Mouse (Mus musculus) lung, embryonic 15.5 days (tissue): ENCODE measurements around the gene Car1. TPM values are rescaled to one million over a fixed set of nuclear protein-coding genes. Genes with fewer than 3 reads are reported as not detected.
"Not testable (repeated sequence)": the region's sequence is repeated elsewhere in the genome, so short reads cannot be mapped to it uniquely, and the experiment has no call there.

Source experiments
- ATAC-seq: fragments of 200-750 bp; cut with Nextera tagmentation; 2 replicates; pipeline ENCODE4 v1.8.0; 2017; ENCODE audit warnings: moderate number of reproducible peaks, borderline replicate concordance; ENCODE audit not compliant: low FRiP score, low TSS enrichment; ENCODE audit errors: extremely low read depth
- H3K27ac ChIP-seq: fragments of 300-500 bp; sonication (generic); 2 replicates; pipeline ENCODE4 v1.5.1; 2015; ENCODE audit warnings: moderate library complexity, mild to moderate bottlenecking, inconsistent platforms
- H3K27me3 ChIP-seq: fragments of 300-500 bp; sonication (generic); 2 replicates; pipeline ENCODE4 v1.6.1; 2015; ENCODE audit warnings: inconsistent platforms
- H3K36me3 ChIP-seq: fragments of 300-500 bp; sonication (generic); 2 replicates; pipeline ENCODE4 v1.6.1; 2015; ENCODE audit warnings: inconsistent platforms
- H3K4me1 ChIP-seq: fragments of 300-500 bp; sonication (generic); 2 replicates; pipeline ENCODE4 v1.6.1; 2015; ENCODE audit warnings: inconsistent platforms
- H3K4me2 ChIP-seq: fragments of 300-500 bp; sonication (generic); 2 replicates; pipeline ENCODE4 v1.6.1; 2015; ENCODE audit warnings: inconsistent platforms, mild to moderate bottlenecking, moderate library complexity
- H3K4me3 ChIP-seq: fragments of 300-500 bp; sonication (generic); 2 replicates; pipeline ENCODE4 v1.5.1; 2015; ENCODE audit warnings: mild to moderate bottlenecking, inconsistent platforms
- H3K9ac ChIP-seq: fragments of 300-500 bp; sonication (generic); 2 replicates; pipeline ENCODE4 v1.6.1; 2015; ENCODE audit warnings: inconsistent platforms
- H3K9me3 ChIP-seq: fragments of 300-500 bp; sonication (generic); 2 replicates; pipeline ENCODE4 v1.6.1; 2016; ENCODE audit warnings: inconsistent platforms
- WGBS: fragments of 180-500 bp; shearing (Covaris S2); methylation state at CpG from one replicate; pipeline ENCODE4 v1.1.7; 2015; 5-methylcytosine and 5-hydroxymethylcytosine counted together
- polyA plus RNA-seq: library from polyadenylated mRNA; unstranded; fragments of >200 nt; fragmentation: Nextera tagmentation; extraction: Ambion mirVana; gene quantifications from 2 replicates; pipeline ENCODE4 v1.2.1, GENCODE M21; 2015

Car1 gene
- polyA plus RNA-seq, 1 experiment from 2014 or later = 0.21 TPM

DNA sequence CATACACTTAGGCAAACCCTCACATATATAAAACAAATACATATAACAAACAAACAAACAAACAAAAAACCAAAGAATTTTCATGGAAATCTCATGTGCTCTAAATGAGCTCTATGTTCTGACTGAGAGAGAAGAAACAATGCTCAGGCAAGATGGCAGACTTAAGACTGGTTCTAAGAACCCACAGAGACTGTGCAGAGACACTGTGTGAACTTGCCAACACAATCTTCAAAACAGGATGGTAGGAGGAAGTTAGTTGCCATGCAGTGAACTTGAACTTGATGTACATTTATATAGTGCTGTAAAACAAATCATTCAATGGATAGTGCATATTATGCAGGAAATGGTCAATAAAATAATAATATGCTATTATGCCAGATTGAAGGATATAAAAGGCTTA is 1.5 kb downstream of the Car1 start:
- Histone ChIP-seq H3K36me3 (no peaks in the 10 kb centered on the region), H3K27me3 (no peaks in the 10 kb centered on the region), H3K4me3 (no peak overlapping the region), H3K4me1 (no peaks in the 10 kb centered on the region), H3K9ac (no peak overlapping the region), H3K9me3 (no peaks in the 10 kb centered on the region), H3K4me2 (no peak overlapping the region), H3K27ac (no peak overlapping the region)
- no peak for ATAC-seq

DNA sequence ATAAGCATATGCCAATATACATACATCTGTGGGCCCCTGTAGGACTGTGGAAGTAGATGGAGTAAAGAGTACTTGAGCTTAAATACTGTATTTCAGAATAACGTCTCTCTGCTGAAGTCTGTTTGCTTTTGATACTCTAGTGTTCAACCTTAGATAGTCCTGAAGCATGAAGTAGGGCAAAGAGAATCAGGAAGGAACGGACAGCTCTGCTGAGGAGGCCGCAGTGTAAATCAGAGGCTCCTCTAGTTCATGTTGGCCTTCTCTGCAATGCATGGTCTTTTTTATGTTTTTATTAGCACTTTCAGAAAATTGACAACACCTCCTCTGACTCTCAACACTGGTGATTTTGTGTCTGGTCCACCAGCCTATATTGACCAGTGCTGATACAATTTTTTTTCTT is 2.2 kb downstream of the Car1 start:
- H3K9ac ChIP-seq = no peak overlapping the region
- ATAC-seq = no peak
- no peak overlapping the region for H3K27ac ChIP-seq
- no peaks in the 10 kb centered on the region for H3K36me3 ChIP-seq
- no peak overlapping the region for H3K4me2 ChIP-seq
- 70% methylated on average over 3 of the region's 3 CpGs for WGBS
- H3K4me1 ChIP-seq = no peaks in the 10 kb centered on the region
- no peaks in the 10 kb centered on the region for H3K9me3 ChIP-seq
- H3K27me3 ChIP-seq = no peaks in the 10 kb centered on the region
- no peak overlapping the region for H3K4me3 ChIP-seq

DNA sequence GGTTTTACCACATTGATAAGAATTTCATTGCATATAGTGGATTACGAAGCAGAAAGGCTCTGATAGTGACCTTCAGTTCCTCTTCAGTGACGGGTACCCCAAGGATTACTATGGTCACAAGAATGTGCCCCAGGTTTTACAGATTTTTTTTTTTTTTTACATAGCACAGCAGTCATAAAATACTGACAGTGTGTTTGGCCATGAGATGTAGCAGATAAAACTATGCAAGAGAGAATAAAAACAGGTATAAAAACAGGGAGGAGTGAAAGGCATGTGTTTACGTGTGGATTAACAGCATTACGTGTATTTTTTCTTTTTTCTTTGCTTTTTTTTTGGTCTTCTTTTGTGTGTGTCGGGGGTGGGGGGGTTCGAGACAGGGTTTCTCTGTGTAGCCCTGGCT is 3.3 kb downstream of the Car1 start:
- no peaks in the 10 kb centered on the region for H3K27me3 ChIP-seq
- no peak overlapping the region for H3K4me2 ChIP-seq
- no peak for ATAC-seq
- no peaks in the 10 kb centered on the region for H3K9me3 ChIP-seq
- H3K27ac ChIP-seq = no peak overlapping the region
- no peaks in the 10 kb centered on the region for H3K4me1 ChIP-seq
- WGBS = 75% methylated on average over 6 of the region's 6 CpGs
- H3K36me3 ChIP-seq = no peaks in the 10 kb centered on the region
- no peak overlapping the region for H3K9ac ChIP-seq
- H3K4me3 ChIP-seq = no peak overlapping the region

DNA sequence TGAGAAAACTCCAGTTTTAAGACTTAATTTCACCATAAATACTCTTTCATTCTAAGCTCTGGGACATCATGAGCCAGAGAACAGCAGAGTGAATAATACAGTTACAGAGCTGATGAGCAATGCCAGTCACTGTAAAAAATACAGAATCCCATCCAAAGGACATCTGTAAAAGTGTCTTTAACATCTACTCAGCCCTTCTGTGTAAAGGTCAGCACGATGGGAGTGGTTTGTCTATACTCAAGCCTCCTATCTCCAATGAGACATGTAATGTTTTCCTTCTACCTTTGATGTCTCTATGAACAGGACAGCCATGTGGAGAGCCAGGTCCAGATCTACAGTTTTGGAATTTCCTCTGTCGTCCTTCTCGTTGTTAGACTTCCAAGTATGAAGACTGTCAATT is 11.1 kb downstream of the Car1 start:
- Histone ChIP-seq H3K4me3 (no peak overlapping the region), H3K36me3 (no peaks in the 10 kb centered on the region), H3K9me3 (no peaks in the 10 kb centered on the region), H3K27ac (no peak overlapping the region), H3K4me2 (no peak overlapping the region), H3K4me1 (no peaks in the 10 kb centered on the region), H3K27me3 (no peaks in the 10 kb centered on the region), H3K9ac (no peak overlapping the region)
- no peak for ATAC-seq
- 79% methylated on average over 3 of the region's 3 CpGs for WGBS

DNA sequence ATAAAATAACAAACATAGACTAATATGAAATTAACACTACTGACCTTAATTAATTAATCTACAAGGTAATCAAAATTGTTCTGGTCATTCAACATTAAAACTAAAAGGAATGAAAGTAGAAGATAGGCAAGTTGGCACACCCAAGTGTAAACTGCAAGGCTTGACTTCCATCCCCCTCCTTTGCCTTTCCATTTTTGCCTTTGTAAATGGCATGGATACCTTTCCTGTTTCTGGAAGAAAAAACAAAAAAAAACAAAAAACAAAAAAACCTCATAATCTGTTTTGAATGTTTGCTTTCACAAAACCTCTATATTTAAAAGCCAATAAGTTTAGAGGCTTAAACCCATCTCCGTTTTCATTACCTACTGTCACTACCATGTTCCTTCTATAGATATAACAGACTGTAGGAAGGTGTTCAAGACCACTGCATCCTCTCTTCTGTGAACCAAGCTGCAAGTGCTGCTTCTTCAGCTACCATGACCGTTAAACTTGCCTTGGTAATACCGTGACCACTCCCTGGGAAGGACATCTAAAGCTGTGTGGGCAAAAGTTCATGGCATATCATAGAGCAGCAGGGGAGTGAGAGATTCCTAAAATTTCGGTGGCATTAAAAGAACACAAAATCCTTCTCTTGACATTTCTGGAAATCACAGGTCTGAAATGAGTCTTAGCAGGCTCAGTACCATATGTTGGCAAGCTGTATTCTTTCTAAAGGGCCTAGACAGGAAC is 12.7 kb downstream of the Car1 start:
- ATAC-seq = no peak
- WGBS = 81% methylated on average over 4 of the region's 4 CpGs
- Histone ChIP-seq H3K36me3 (no peaks in the 10 kb centered on the region), H3K9ac (no peak overlapping the region), H3K4me1 (no peaks in the 10 kb centered on the region), H3K4me2 (no peak overlapping the region), H3K4me3 (no peak overlapping the region), H3K27ac (no peak overlapping the region), H3K27me3 (no peaks in the 10 kb centered on the region), H3K9me3 (no peaks in the 10 kb centered on the region)

DNA sequence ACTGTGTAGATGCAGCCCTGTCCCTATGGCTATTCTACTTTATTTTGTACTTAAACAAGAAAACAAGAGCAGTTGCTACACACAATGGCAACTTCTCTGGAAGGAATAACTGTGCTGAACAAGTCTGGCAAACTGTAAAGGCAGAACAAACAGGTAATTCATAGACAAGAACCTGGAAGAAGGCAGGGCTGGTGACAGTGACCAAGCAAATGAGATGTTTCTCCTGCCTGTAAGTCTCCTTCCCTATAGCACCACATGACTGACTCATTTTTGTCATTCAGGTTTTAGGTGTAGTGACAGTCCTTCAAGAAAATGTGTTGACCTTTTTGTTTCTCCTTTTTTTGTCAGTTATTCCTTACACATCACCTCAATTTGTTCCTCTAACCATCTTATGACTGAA is 16.1 kb downstream of the Car1 start:
- ATAC-seq = no peak

DNA sequence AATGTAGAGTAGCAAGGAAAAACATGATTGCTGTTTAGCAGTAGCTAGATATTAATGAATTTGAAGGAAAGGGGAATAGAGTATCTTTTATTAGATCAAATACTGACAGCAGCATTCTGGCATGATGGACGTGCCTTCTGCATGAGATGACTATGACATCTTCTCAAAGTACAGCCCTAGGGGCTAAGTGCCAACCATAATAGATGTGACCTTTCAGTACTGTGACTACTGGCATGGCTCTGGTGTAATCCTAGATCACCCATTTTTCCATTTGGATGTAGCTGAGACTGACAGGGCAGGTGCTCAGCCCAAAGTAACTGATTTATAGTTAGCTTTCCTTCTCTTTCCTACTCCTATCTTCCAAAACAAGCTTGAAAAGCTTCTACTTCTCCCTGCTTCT is 20.6 kb downstream of the Car1 start:
- H3K4me2 ChIP-seq = no peak overlapping the region
- no peak overlapping the region for H3K27ac ChIP-seq
- H3K27me3 ChIP-seq = no peaks in the 10 kb centered on the region
- no peaks in the 10 kb centered on the region for H3K36me3 ChIP-seq
- H3K9me3 ChIP-seq = no peaks in the 10 kb centered on the region
- no peak for ATAC-seq
- H3K9ac ChIP-seq = no peak overlapping the region
- WGBS = 78% methylated on average over 1 of the region's 1 CpGs
- H3K4me3 ChIP-seq = no peak overlapping the region
- no peaks in the 10 kb centered on the region for H3K4me1 ChIP-seq

More for the DNA sequence above, 16.1 kb downstream of the Car1 start:
- Histone ChIP-seq H3K9me3 (no peaks in the 10 kb centered on the region), H3K27ac (no peak overlapping the region), H3K4me1 (no peaks in the 10 kb centered on the region), H3K4me3 (no peak overlapping the region), H3K9ac (no peak overlapping the region), H3K4me2 (no peak overlapping the region), H3K27me3 (no peaks in the 10 kb centered on the region), H3K36me3 (no peaks in the 10 kb centered on the region)

DNA sequence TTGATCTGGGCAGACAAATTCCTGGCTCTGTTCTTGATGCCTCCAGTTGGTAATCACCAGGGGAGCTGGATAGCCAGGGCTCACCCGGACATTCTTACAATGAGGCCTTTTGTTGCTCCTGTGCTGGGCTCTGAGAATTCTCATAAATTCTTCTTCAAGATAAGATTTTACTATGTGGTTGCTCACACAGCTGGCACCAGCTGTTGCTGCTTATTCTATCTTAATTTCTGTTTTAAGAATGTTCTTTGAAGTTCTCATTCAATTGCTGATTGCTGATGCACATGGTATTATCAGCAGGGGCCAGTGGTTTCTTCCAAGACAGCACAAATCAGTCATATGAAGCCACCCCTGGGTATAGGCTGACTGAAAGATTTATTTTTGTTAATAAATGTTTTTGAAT is 21.0 kb downstream of the Car1 start:
- Histone ChIP-seq H3K27ac (0 out of 2 replicates have a peak overlapping the region, but pooled peaks have one; percentile 11), H3K9me3 (no peaks in the 10 kb centered on the region), H3K36me3 (no peaks in the 10 kb centered on the region), H3K27me3 (no peaks in the 10 kb centered on the region), H3K4me1 (no peaks in the 10 kb centered on the region), H3K9ac (no peak overlapping the region), H3K4me2 (no peak overlapping the region), H3K4me3 (no peak overlapping the region)
- ATAC-seq = no peak
- WGBS = 19% methylated on average over 1 of the region's 1 CpGs

DNA sequence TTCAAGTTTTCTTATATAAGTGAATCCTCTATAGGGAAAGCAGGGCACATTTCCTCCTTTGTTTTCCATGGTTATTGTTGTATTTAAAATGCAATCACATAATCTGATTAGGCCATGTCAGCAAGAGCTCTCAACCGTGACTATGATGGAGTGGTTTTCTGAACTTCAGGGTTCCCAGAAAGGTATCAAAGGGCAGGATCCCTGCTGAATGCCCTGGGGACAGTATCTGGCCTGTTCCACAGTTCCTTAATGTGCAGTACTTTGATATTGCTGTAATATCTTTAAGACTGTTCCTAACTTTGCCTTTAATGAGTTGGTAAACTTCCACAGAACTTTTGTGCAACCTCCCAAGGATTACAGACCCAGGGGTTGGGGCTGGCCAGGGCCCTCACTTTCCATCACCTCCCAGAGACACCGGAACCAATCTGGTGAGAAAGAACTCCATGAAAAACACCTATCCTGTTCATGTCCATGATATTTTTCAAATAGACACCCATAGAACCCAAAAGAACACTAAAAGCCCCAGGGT is 21.6 kb downstream of the Car1 start:
- Histone ChIP-seq H3K9ac (no peak overlapping the region), H3K4me3 (no peak overlapping the region), H3K4me2 (no peak overlapping the region), H3K36me3 (no peaks in the 10 kb centered on the region), H3K27ac (0 out of 2 replicates have a peak overlapping the region, but pooled peaks have one; percentile 11), H3K27me3 (no peaks in the 10 kb centered on the region), H3K9me3 (no peaks in the 10 kb centered on the region), H3K4me1 (no peaks in the 10 kb centered on the region)
- WGBS = 63% methylated on average over 2 of the region's 2 CpGs
- no peak for ATAC-seq

DNA sequence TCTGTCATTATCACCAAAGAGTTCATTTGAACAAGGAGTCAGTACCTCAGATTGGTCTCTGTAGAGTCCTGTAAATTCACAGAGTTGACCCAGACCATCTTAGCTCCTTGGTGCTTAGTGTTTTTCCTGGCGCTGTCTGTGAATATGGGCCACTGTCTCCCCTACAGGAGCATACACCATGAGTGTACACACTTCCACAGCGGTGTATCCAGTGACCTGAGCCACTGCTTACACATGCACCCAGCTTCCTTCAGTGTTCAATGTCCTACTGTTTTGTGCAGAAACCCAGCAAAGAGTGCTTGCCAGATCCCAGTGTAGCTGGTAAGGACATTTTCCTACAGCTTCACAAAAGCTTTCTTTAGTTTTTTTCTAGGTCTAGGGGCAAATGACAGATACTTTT is 22.8 kb downstream of the Car1 start:
- no peak overlapping the region for H3K4me3 ChIP-seq
- H3K9ac ChIP-seq = no peak overlapping the region
- H3K9me3 ChIP-seq = no peaks in the 10 kb centered on the region
- no peak overlapping the region for H3K27ac ChIP-seq
- ATAC-seq = no peak
- 63% methylated on average over 2 of the region's 2 CpGs for WGBS
- H3K4me1 ChIP-seq = no peaks in the 10 kb centered on the region
- H3K36me3 ChIP-seq = no peaks in the 10 kb centered on the region
- no peak overlapping the region for H3K4me2 ChIP-seq
- H3K27me3 ChIP-seq = no peaks in the 10 kb centered on the region

DNA sequence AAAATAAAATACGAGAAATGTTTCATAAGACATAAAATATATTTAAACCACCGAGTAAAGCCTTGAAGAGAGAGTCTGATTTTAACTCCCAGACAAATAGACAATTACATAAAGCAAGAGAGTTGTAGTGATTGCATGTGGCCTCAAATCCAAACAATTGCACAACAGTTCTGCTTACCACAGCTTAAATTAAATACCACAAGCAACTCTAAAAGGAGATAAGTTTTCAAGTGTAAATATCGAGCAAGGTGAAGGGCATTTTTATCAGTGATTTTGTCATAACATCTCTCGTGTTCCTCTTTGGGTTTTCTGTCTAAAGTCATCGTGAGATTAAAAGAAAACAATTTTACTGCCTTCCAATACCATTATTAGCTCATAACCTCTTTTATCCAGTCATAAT is 25.0 kb downstream of the Car1 start:
- H3K27me3 ChIP-seq, H3K9me3 ChIP-seq, H3K4me2 ChIP-seq, ATAC-seq, H3K36me3 ChIP-seq, H3K27ac ChIP-seq, H3K4me1 ChIP-seq, H3K9ac ChIP-seq, H3K4me3 ChIP-seq: not testable (repeated sequence)
- 47% methylated on average over 5 of the region's 5 CpGs for WGBS

DNA sequence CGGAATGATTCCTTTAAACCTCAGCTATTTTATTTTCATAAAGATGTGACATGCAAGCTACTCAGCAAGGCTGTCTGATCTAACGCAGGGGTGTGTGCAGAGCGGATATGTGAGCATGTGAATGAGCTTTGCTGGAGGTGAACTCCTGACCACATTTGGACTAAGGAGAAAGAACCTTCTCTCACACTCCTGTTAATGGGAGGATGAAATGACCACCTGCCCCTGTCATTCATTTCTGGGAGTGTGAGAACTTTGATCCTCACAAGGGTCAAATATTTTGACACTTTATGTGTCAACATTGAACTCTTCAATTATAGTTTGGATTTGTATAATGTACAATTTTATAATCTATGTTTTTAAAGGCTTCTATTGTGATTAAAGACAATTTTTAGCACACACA is 25.8 kb downstream of the Car1 start:
- 65% methylated on average over 3 of the region's 3 CpGs for WGBS
- not testable (repeated sequence) for H3K36me3 ChIP-seq, H3K4me1 ChIP-seq, H3K9ac ChIP-seq, H3K4me2 ChIP-seq, H3K4me3 ChIP-seq, H3K9me3 ChIP-seq, H3K27me3 ChIP-seq, ATAC-seq, H3K27ac ChIP-seq

DNA sequence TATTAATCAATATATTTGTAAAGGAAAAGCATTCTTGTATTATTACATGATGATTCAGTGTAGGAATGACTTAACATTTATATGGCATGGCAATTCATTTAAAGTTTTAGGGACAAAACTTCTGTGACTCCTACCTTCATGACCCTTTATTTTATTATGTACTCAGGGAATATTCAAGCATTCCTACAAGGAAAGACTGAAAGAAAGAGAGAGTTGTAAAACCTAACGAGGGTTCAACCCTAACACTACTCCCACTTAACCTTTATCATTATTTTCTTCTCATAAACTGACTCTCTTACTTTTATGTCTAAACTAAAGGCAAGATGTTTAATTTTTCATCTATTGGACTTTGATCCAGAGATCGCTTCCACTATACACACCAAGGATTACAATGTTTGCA is 28.0 kb downstream of the Car1 start:
- 60% methylated on average over 2 of the region's 2 CpGs for WGBS
- no peak for ATAC-seq
- Histone ChIP-seq H3K27ac (no peak overlapping the region), H3K9me3 (no peaks in the 10 kb centered on the region), H3K27me3 (no peaks in the 10 kb centered on the region), H3K36me3 (no peaks in the 10 kb centered on the region), H3K4me2 (no peak overlapping the region), H3K4me1 (no peaks in the 10 kb centered on the region), H3K4me3 (no peak overlapping the region), H3K9ac (no peak overlapping the region)
